Mouse (Mus musculus): Measurements from ENCODE around the gene Cnbd2.

Cnbd2 gene

DNA sequence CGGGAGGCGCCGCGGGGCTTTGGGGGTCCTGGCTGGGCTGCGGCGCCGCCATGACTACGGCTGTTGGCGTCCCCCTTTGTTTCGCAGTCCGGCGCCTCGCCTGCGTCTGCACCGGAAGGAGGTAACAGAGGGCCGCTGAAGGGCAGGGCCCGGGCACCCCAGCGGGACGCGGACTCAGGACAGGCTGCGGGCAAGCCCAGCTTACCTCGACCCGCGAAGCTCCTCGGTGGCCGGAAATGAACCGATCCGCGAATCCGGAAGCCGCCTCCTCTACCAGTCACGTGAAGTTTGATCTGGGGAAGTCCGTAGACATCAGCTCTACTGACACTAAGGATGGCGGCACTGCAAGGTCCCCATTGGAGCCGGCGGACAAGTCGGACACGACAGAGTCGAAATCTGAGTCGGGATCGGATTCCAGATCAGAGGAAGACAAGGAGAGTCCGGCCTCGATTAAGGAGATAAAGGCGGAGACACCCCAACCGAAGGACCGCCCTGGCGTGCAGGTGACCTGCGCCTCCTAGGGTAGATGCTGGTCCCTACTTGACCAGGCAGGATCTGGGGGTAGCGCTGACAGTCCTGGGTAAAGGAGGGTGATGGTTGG, at the start of gene Cnbd2, which contains the start of gene Scand1:
Gene Cnbd2 (plus strand): TSS at position 3 of the 601 bp plus-strand sequence.
Gene Scand1 (minus strand): TSS at position 408 of the 601 bp plus-strand sequence.
- peak; percentile 70 for DNase-seq (ENCODE audit: low spot score)

GRCm38 (mm10) chr2:156263204-156263893, 48.8 kb upstream of the Cnbd2 start:
- DNase-seq (ENCODE audit: low spot score), result no peak

GRCm38 (mm10) chr2:156267636-156268035, 44.5 kb upstream of the Cnbd2 start:
- DNase-seq (ENCODE audit: low spot score), result no peak

GRCm38 (mm10) chr2:156272553-156272952, 39.5 kb upstream of the Cnbd2 start:
- no peak for DNase-seq (ENCODE audit: low spot score)

DNA sequence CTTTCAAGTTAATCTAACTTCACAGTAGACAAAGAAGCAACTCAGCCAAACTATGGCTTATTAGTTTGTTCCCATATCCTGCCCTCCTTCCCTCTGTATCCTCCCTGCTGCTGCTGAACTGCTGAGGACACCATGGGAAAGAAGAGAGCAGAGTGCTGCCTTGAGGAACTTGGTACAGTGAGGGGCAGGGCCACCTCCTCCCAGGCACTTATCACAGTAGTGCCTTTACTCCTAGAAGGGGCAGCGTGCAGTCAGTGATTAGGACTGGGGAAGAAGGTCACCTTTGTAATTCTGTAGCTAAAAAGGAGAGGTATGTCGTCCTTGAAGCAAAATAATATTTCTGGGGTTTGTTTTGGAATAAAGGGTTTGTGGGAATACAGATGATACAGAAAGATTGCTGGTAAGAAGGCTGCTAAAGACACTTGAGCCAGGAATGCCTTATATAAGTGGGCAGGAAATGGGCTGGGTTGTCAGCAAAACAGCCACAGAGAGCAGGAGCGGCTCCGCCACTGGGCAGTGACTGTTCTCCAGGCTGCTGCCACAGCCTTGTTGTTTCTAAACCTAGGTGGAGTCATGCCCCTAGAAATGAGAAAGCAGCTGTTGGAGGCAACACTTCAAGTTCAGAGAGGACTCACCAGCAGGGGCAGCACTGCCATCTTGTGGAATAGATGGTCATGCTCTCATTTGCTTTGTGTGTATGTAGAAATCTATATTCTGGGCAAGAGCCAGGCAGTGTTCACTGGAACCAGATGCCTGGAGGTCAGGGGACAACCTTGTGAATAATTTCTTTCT, 33.7 kb upstream of the Cnbd2 start:
- peak; percentile 65 for DNase-seq (ENCODE audit: low spot score)

DNA sequence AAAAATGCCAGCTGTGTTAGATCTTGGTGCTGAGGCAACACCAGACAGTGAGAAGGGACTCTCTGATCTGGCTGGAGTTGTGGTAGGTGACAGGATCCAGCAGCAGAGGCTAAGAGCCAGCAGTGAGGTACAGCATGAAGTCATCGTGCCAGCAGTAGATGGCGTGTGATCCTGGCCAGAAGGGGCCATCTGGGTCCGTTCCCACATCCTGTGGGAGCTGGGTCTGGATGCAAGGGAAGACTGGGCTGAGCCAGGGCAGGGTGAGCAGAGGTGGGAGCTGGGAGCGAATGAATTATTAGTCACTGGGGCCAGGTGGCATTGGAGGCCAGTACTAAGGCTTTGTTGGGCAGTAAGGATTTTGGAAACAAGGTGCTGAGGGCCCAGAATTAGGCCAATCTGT, 30.9 kb upstream of the Cnbd2 start:
- no peak for DNase-seq (ENCODE audit: low spot score)

- DNase-seq (ENCODE audit: low spot score), result no peak
Observed at GRCm38 (mm10) chr2:156285161-156285560, 26.9 kb upstream of the Cnbd2 start.

DNA sequence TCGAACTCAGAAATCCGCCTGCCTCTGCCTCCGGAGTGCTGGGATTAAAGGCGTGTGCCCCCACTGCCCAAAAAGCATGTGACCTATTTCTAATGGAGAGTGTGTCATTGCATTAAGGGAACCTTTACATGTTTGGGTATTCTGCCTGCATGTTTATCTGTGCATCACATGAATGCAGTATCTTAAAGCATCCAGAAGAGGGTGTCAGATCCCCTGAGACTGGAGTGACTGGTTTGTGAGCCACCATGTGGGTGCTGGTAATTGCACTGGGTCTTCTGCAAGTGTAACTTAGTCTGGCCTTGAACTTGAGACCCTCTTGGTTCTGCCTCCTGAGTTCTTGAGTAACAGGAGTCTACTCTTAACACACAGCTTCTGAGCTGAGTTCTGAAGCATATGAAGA, 25.4 kb upstream of the Cnbd2 start:
- no peak for DNase-seq (ENCODE audit: low spot score)

DNA sequence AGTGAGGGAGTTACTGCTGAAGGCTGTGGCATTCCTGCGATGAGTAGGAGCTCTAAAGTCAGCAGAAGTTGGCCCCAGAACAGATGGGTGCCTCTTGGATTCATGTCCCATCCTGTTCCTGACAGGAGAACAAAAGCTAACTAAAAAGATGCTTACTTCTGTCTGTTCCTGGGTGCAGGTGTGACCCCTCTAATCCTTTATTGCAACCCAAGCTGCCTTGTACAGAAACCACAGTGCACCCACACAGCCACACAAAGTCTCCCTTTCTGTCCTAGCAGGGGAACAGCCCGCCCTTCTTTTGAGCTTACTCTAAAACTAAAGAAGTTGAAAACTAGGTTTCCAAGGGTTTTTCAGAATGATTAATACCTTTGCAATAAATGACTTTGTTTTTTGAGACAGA, 23.9 kb upstream of the Cnbd2 start:
- no peak for DNase-seq (ENCODE audit: low spot score)

DNA sequence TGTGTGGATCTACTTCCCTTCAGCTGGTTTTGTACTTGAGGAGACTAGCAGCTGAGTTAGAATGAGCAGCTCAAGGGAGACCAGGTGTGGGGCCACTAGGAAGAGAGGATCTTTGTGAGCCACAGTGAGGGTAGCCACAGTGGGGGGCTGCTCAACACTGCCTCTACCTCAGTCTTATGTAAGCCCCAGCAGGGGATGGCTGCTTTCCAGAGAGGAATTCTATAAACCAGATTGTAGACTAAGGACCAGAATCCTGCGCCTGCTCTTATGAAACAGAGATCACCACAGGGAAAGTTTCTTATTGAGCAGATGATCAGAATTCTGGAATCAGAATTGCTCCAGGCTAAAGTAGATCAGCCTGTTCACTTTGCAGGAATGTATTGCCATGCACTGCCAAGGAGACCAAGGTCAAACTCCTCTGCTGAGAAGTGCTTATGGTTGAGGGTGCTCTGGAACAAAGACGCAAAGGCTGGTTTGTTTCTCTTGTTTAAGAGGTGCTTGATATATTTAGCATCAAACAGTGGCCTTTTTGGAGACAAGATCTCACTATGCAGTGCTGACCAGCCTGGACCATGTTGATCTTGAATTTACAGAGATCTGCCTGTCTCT, 22.4 kb upstream of the Cnbd2 start:
- DNase-seq (ENCODE audit: low spot score), result no peak

- no peak for DNase-seq (ENCODE audit: low spot score)
Observed at GRCm38 (mm10) chr2:156291998-156292397, 20.1 kb upstream of the Cnbd2 start.

DNA sequence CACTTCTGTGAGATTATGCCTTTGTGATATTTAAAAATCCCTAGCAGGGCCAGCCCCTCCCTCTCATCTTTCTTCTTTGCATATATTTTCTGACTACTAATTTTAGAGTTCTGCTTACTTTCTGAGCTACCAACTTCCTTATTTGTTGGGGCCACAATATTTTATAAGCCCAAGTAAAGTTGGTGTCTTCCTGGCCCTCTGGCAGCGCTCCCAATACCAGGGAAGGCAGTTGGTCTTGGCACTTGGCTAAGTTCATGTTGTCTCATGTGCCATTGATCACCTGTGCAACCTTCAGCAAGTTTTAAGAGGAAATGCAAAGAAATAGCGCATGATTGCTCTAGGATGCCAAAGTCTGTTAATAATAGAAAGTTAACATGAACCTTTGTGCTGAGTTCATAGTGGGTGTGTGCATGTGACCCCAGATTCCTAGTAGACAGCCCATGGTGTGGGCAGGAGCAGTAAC, 16.5 kb upstream of the Cnbd2 start:
- DNase-seq (ENCODE audit: low spot score), result no peak

- no peak for DNase-seq (ENCODE audit: low spot score)
Observed at GRCm38 (mm10) chr2:156296190-156296589, 15.9 kb upstream of the Cnbd2 start.

- DNase-seq (ENCODE audit: low spot score), result no peak
Observed at GRCm38 (mm10) chr2:156297653-156298052, 14.4 kb upstream of the Cnbd2 start.

- no peak for DNase-seq (ENCODE audit: low spot score)
Observed at GRCm38 (mm10) chr2:156298458-156298857, 13.6 kb upstream of the Cnbd2 start.

DNA sequence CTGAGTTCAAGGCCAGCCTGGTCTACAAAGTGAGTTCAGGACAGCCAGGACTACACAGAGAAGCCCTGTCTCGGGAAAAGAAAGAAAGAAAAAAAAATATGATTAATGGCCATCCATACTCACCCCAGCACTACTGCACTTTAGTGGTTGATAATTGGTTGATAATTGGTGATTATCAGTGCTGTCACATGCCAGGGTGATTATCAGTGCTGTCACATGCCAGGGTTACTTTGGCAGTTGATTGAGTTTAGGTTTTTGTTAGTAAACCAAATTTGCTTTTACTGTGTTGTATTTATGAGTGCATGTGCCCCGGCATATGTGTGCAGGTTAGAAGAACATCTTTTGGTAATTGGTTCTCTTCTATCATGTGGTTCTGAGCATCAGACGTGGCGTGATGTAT, 10.0 kb upstream of the Cnbd2 start:
- DNase-seq (ENCODE audit: low spot score), result no peak

GRCm38 (mm10) chr2:156304351-156304750, 7.7 kb upstream of the Cnbd2 start:
- DNase-seq (ENCODE audit: low spot score), result no peak

- no peak for DNase-seq (ENCODE audit: low spot score)
Observed at GRCm38 (mm10) chr2:156305818-156306217, 6.3 kb upstream of the Cnbd2 start.

- DNase-seq (ENCODE audit: low spot score), result no peak
Observed at GRCm38 (mm10) chr2:156307261-156307660, 4.8 kb upstream of the Cnbd2 start.

GRCm38 (mm10) chr2:156309948-156310347, 2.2 kb upstream of the Cnbd2 start:
- DNase-seq (ENCODE audit: low spot score), result no peak

GRCm38 (mm10) chr2:156310455-156310854, 1.6 kb upstream of the Cnbd2 start:
- DNase-seq (ENCODE audit: low spot score), result no peak

DNA sequence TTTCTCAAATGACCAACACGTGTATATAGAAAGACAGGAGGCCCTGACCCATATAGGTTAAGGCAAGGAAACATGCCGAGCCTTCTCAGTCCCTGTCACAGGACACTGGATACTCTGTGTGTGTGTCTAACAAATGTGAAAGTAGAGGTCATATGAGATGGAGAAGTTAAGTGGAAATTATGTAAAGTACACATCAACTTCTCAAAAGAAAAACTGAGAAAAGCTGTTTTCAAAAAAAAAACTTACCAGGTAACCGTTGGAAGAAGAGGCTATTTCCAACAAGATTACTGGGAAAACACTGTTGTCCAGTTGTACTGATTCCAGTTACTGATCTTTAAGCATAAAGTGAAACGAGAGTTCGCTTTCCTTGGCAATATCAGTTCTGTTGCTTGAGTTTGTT, 1.2 kb upstream of the Cnbd2 start:
- DNase-seq (ENCODE audit: low spot score), result no peak

DNA sequence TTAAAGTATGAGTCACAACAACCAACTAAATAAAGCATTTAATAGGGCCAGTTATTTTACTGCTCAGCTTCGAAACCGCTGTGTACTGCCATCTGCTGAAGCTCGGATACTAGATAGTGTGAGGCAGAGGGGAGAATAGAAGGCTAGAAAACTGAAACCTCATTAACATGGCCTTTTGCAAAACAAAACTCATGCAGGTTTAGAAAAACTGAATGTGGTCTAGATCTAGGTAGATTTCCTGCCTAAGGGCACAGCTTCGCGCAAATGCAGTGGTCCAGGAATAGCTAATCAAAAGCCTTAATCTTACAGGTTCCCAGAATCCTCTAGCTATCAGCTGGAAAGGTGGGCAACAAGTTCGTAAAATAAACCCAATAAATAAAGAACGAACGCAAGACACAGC, 658 bp upstream of the Cnbd2 start:
- DNase-seq (ENCODE audit: low spot score), result no peak
